Mouse (Mus musculus): ENCODE results near the gene Pik3r5. TPM values are rescaled to one million over a fixed set of nuclear protein-coding genes. Genes with fewer than 3 reads are reported as not detected.

Pik3r5 gene
- polyA plus RNA-seq, 1 experiment from 2014 or later, result 0.21 TPM

GRCm38 (mm10) chr11:68545682-68546222 lies 113.8 kb downstream of the Pik3r5 start:
- no peaks in the 10 kb centered on the region for H3K27me3 ChIP-seq (ENCODE audit: insufficient read depth, low read length)
- no peak overlapping the region for H3K4me3 ChIP-seq (replicated peaks; ENCODE audit: low read depth, low read length)
- no peaks in the 10 kb centered on the region for H3K36me3 ChIP-seq (ENCODE audit: insufficient read depth, low read length)
- ATAC-seq (replicated peaks; ENCODE audit: low FRiP score, low read depth) (no peak), DNase-seq (ENCODE audit: low spot score) (no peak)
- no peaks in the 10 kb centered on the region for H3K9me3 ChIP-seq (replicated peaks; ENCODE audit: low read length)
- H3K4me2 ChIP-seq (ENCODE audit: low read length), result no peak overlapping the region
- 75% methylated on average over 8 of the region's 8 CpGs for WGBS
- TF ChIP-seq CTCF (IDR thresholded peaks at IDR 0.05; ENCODE audit: low read depth), result no peak
- no peak overlapping the region for H3K9ac ChIP-seq (ENCODE audit: low read depth, low read length)
- no peak overlapping the region for H3K27ac ChIP-seq
- H3K4me1 ChIP-seq (replicated peaks; ENCODE audit: insufficient read depth, low read length), result no peaks in the 10 kb centered on the region

Other genes with a start within 250 kb of the Pik3r5 start
- gene Ntn1, start 31.3 kb upstream of the Pik3r5 start, polyA plus RNA-seq (2015; fragmentation: Nextera tagmentation; extraction: Ambion mirVana), result 11.0 and 11.8 TPM in 2 replicates
- gene Pik3r6, start 70.9 kb downstream of the Pik3r5 start, polyA plus RNA-seq (2015; fragmentation: Nextera tagmentation; extraction: Ambion mirVana), result 3.9 and 4.2 TPM in 2 replicates
- 4.3 and 4.7 TPM in 2 replicates for gene Mfsd6l, start 124.1 kb downstream of the Pik3r5 start, polyA plus RNA-seq (2015; fragmentation: Nextera tagmentation; extraction: Ambion mirVana)
- 2.9 and 3.0 TPM in 2 replicates for gene Ccdc42, start 154.9 kb downstream of the Pik3r5 start, polyA plus RNA-seq (2015; fragmentation: Nextera tagmentation; extraction: Ambion mirVana)

All from kidney, postnatal 0 days (tissue).